Mouse (Mus musculus): ENCODE results near the gene Cdc37l1. TPM values are rescaled to one million over a fixed set of nuclear protein-coding genes. Genes with fewer than 3 reads are reported as not detected.

Cdc37l1 gene
- polyA plus RNA-seq, 1 experiment from 2014 or later, result 45.5 TPM

Other genes starting within 250 kb of the Cdc37l1 start
- 0.44 and 1.3 TPM in 2 replicates for gene Slc1a1, start 155.3 kb upstream of the Cdc37l1 start, polyA plus RNA-seq (2014; fragmentation: Nextera tagmentation; extraction: Ambion mirVana)
- gene Plpp6, start 26.4 kb upstream of the Cdc37l1 start, polyA plus RNA-seq (2014; fragmentation: Nextera tagmentation; extraction: Ambion mirVana), result 7.3 and 8.8 TPM in 2 replicates
- 0.46 and 0.63 TPM in 2 replicates for gene 4430402I18Rik, start 22.6 kb upstream of the Cdc37l1 start, polyA plus RNA-seq (2014; fragmentation: Nextera tagmentation; extraction: Ambion mirVana)
- gene Ak3, start 57.6 kb downstream of the Cdc37l1 start, polyA plus RNA-seq (2014; fragmentation: Nextera tagmentation; extraction: Ambion mirVana), result 96.7 and 97.2 TPM in 2 replicates
- gene Rcl1, start 111.0 kb downstream of the Cdc37l1 start, polyA plus RNA-seq (2014; fragmentation: Nextera tagmentation; extraction: Ambion mirVana), result 52.4 and 52.5 TPM in 2 replicates

Measured in midbrain, embryonic 11.5 days (tissue).